Mouse (Mus musculus) limb, embryonic 12.5 days (tissue): ENCODE data around the gene Tasp1. TPM values are rescaled to one million over a fixed set of nuclear protein-coding genes. Genes with fewer than 3 reads are reported as not detected.
"Not testable (repeated sequence)": the region's sequence is repeated elsewhere in the genome, so short reads cannot be mapped to it uniquely, and the experiment has no call there.

Experiments used
- ATAC-seq: fragments of 200-750 bp; cut with Nextera tagmentation; 2 replicates; pipeline ENCODE4 v1.8.0; 2017; ENCODE audit warnings: low read depth, moderate TSS enrichment; ENCODE audit not compliant: insufficient number of reproducible peaks, insufficient read depth, low FRiP score, low TSS enrichment
- H3K27ac ChIP-seq: fragments of 300-500 bp; sonication (generic); 2 replicates; pipeline ENCODE4 v1.5.1; 2016; ENCODE audit warnings: mild to moderate bottlenecking, moderate library complexity
- H3K27me3 ChIP-seq: fragments of 300-500 bp; sonication (generic); 2 replicates; pipeline ENCODE4 v1.6.1; 2016; ENCODE audit warnings: mild to moderate bottlenecking, moderate library complexity
- H3K36me3 ChIP-seq: fragments of 300-500 bp; sonication (generic); 2 replicates; pipeline ENCODE4 v1.6.1; 2016; ENCODE audit warnings: mild to moderate bottlenecking, moderate library complexity
- H3K4me1 ChIP-seq: fragments of 300-500 bp; sonication (generic); replicated peaks from 2 replicates; pipeline ENCODE4 v1.6.1; 2016
- H3K4me2 ChIP-seq: fragments of 300-500 bp; sonication (generic); 2 replicates; pipeline ENCODE4 v1.6.1; 2016; ENCODE audit warnings: mild to moderate bottlenecking, moderate library complexity
- H3K4me3 ChIP-seq: fragments of 300-500 bp; sonication (generic); replicated peaks from 2 replicates; pipeline ENCODE4 v1.5.1; 2016; ENCODE audit warnings: mild to moderate bottlenecking
- H3K9ac ChIP-seq: fragments of 300-500 bp; sonication (generic); replicated peaks from 2 replicates; pipeline ENCODE4 v1.6.1; 2016; ENCODE audit warnings: mild to moderate bottlenecking, moderate library complexity
- H3K9me3 ChIP-seq: fragments of 300-500 bp; sonication (generic); 2 replicates; pipeline ENCODE4 v1.6.1; 2016; ENCODE audit warnings: mild to moderate bottlenecking, moderate library complexity
- WGBS: fragments of 180-500 bp; shearing (Covaris S2); methylation state at CpG from one replicate; pipeline ENCODE4 v1.1.7; 2016; 5-methylcytosine and 5-hydroxymethylcytosine counted together
- polyA plus RNA-seq: library from polyadenylated mRNA; unstranded; fragments of >200 nt; fragmentation: Nextera tagmentation; extraction: Ambion mirVana; gene quantifications from 2 replicates; pipeline ENCODE4 v1.2.1, GENCODE M21; 2016

Gene Tasp1
- polyA plus RNA-seq, 1 experiment from 2014 or later = 21.6 TPM

DNA sequence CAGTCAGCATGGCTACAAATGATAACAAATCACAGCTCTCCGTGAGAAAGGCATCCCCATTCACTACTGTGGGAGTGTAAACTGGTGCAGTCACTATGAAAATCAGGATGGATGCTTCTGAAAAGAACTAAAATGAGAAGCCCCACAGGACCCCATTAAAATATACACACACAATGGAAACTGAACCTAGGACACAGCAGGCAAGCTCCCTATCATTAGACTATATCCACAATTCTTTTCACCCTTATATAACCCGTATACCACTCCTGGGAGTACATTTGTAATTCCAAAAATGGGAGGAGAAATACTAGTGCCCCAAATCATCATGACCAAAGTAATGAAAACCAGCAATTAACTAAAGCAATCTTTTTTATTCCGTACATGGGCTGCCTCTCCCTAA is 190.7 kb downstream of the Tasp1 start:
- no peak for ATAC-seq
- H3K9ac ChIP-seq = no peak overlapping the region
- H3K4me3 ChIP-seq = no peak overlapping the region
- no peak overlapping the region for H3K4me2 ChIP-seq
- H3K9me3 ChIP-seq = no peaks in the 10 kb centered on the region
- no peaks in the 10 kb centered on the region for H3K27me3 ChIP-seq
- no peak overlapping the region for H3K27ac ChIP-seq
- peaks cover 24% of the 10 kb centered on the region for H3K4me1 ChIP-seq
- WGBS = 63% methylated on average over 3 of the region's 3 CpGs
- no peaks in the 10 kb centered on the region for H3K36me3 ChIP-seq

- Histone ChIP-seq H3K9ac (no peak overlapping the region), H3K9me3 (no peaks in the 10 kb centered on the region), H3K4me3 (no peak overlapping the region), H3K27me3 (no peaks in the 10 kb centered on the region), H3K4me1 (peaks cover 17% of the 10 kb centered on the region), H3K36me3 (no peaks in the 10 kb centered on the region), H3K27ac (no peak overlapping the region), H3K4me2 (no peak overlapping the region)
- no peak for ATAC-seq
- WGBS = 76% methylated on average over 3 of the region's 3 CpGs
These were observed 192.4 kb downstream of the Tasp1 start for GRCm38 (mm10) chr2:139874173-139874572.

GRCm38 (mm10) chr2:139873762-139874161 is 192.8 kb downstream of the Tasp1 start:
- ATAC-seq = no peak
- WGBS = 51% methylated on average over 2 of the region's 2 CpGs
- no peaks in the 10 kb centered on the region for H3K9me3 ChIP-seq

GRCm38 (mm10) chr2:139869071-139869470 is 197.5 kb downstream of the Tasp1 start:
- ATAC-seq, H3K4me3 ChIP-seq, H3K4me1 ChIP-seq, H3K9me3 ChIP-seq, H3K9ac ChIP-seq, H3K36me3 ChIP-seq, H3K27ac ChIP-seq, H3K4me2 ChIP-seq, H3K27me3 ChIP-seq: not testable (repeated sequence)
- WGBS = 97% methylated on average over 2 of the region's 2 CpGs

More at GRCm38 (mm10) chr2:139873762-139874161, 192.8 kb downstream of the Tasp1 start:
- Histone ChIP-seq H3K4me3 (no peak overlapping the region), H3K27me3 (no peaks in the 10 kb centered on the region), H3K4me1 (peaks cover 17% of the 10 kb centered on the region), H3K9ac (no peak overlapping the region), H3K4me2 (no peak overlapping the region), H3K27ac (no peak overlapping the region), H3K36me3 (no peaks in the 10 kb centered on the region)

DNA sequence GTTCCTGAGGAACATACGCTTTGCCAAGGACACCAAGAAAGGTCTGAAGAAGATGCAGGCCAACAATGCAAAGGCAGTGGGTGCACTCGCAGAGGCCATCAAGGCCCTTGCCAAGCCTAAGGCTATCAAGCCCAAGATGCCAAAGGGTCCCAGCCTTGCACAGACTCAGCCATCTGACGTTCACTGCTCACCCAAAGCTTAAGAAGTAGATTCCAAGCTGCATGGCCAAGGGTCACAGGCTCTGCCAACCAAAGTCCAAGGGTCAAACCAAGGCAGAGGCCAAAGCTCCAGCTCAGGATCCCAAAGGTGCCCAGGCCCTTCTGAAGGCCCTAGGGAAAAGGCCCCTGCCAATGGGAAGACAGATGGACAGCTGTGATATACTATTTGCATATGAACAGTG is 203.2 kb downstream of the Tasp1 start:
- not testable (repeated sequence) for H3K4me1 ChIP-seq, H3K36me3 ChIP-seq, H3K9me3 ChIP-seq, H3K27me3 ChIP-seq, H3K27ac ChIP-seq, H3K9ac ChIP-seq, H3K4me3 ChIP-seq, ATAC-seq, H3K4me2 ChIP-seq
- WGBS = 96% methylated on average over 3 of the region's 3 CpGs

DNA sequence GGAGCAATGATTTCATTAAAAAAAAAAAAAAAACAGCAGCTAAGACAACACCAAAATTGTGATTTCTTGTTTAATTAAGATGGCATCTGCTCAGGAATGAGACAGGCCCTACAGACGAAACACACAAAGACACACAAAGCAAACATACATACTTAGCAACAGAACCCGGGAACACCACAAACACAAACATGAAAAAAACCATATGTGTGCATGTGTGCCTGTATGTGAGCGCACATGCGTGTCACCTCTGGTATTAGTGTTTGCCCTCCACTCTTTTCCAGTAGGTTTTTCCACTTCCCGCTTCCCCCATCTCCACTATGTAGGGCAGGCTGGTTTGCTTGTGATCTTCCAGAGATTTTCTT is 206.5 kb downstream of the Tasp1 start:
- H3K4me1 ChIP-seq = no peaks in the 10 kb centered on the region
- no peak overlapping the region for H3K27ac ChIP-seq
- no peaks in the 10 kb centered on the region for H3K9me3 ChIP-seq
- no peak overlapping the region for H3K4me3 ChIP-seq
- no peak overlapping the region for H3K9ac ChIP-seq
- no peak overlapping the region for H3K4me2 ChIP-seq
- 90% methylated on average over 5 of the region's 5 CpGs for WGBS
- no peak for ATAC-seq
- no peaks in the 10 kb centered on the region for H3K36me3 ChIP-seq
- no peaks in the 10 kb centered on the region for H3K27me3 ChIP-seq

DNA sequence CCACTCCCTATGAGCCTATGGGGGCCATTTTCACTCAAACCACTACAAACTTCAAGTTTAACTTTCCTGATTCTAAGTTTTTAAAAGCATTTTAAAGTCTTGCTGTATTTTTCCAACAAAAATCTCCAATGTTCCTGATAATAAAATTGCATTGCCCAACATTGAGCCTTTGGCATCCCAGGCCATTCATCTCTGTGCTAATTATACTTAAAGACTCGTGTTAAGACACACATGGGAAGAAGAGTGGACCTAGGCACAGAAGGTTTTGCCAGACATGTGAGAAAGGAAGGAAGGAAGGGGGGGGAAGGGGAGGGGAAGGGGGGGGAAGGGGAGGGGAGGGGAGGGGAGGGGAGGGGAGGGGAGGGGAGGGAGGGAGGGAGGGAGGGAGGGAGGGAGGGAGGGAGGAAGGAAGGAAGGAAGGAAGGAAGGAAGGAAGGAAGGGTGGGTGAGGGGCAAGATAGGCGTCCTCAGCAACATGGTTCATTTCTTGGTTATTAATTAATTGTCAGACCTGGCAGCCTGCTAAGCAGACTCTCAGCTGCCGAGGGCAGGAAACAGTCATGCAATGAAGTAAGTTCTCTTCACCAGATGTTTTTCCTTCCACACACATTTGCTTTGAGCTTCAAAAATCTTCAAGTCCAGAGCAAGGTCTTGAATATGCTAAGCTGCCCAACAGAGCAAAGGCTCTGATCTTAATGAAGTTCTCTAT is 207.0 kb downstream of the Tasp1 start:
- Histone ChIP-seq H3K36me3 (no peaks in the 10 kb centered on the region), H3K4me1 (no peaks in the 10 kb centered on the region), H3K27ac (no peak overlapping the region), H3K4me3 (no peak overlapping the region), H3K9ac (no peak overlapping the region), H3K4me2 (no peak overlapping the region), H3K27me3 (no peaks in the 10 kb centered on the region), H3K9me3 (no peaks in the 10 kb centered on the region)
- no peak for ATAC-seq
- WGBS = 25% methylated on average over 3 of the region's 3 CpGs

DNA sequence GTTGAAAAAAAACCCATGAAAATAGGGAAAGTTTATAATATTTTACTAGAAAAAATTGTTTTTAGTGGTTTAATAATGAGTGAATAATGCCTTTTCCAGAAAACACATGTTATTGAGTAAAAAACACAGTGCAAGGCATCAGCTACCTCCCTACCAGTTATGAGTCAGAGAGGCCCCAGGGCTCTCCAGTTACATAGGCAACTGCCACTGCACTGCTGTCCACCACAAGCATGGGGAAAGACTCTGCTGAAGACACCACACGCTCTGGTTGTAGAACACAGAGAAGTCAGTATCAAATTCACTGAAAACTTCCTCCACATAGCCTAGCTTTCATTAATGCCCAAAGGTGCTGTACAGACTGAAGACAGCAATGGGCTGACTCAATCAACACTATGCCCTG is 217.0 kb downstream of the Tasp1 start:
- H3K36me3 ChIP-seq = no peaks in the 10 kb centered on the region
- no peak overlapping the region for H3K27ac ChIP-seq
- no peak overlapping the region for H3K4me2 ChIP-seq
- no peaks in the 10 kb centered on the region for H3K9me3 ChIP-seq
- no peak overlapping the region for H3K4me3 ChIP-seq
- H3K4me1 ChIP-seq = peaks cover 7% of the 10 kb centered on the region
- H3K27me3 ChIP-seq = no peaks in the 10 kb centered on the region
- peak; percentile 73; the same call in 1 of the 2 replicates for ATAC-seq
- H3K9ac ChIP-seq = no peak overlapping the region
- WGBS = 76% methylated on average over 1 of the region's 1 CpGs

- Histone ChIP-seq H3K9me3 (no peaks in the 10 kb centered on the region), H3K4me1 (peaks cover 10% of the 10 kb centered on the region), H3K4me2 (no peak overlapping the region), H3K27me3 (no peaks in the 10 kb centered on the region), H3K36me3 (no peaks in the 10 kb centered on the region), H3K4me3 (no peak overlapping the region), H3K9ac (no peak overlapping the region), H3K27ac (no peak overlapping the region)
- 56% methylated on average over 1 of the region's 1 CpGs for WGBS
- ATAC-seq = no peak
These were observed 225.2 kb downstream of the Tasp1 start for GRCm38 (mm10) chr2:139841359-139841758.

- no peak for ATAC-seq
- no peak overlapping the region for H3K4me3 ChIP-seq
- no peaks in the 10 kb centered on the region for H3K9me3 ChIP-seq
- 80% methylated on average over 5 of the region's 5 CpGs for WGBS
- H3K27me3 ChIP-seq = no peaks in the 10 kb centered on the region
- peaks cover 10% of the 10 kb centered on the region for H3K4me1 ChIP-seq
- H3K36me3 ChIP-seq = no peaks in the 10 kb centered on the region
- no peak overlapping the region for H3K9ac ChIP-seq
- no peak overlapping the region for H3K4me2 ChIP-seq
- H3K27ac ChIP-seq = peak overlapping the region; percentile 59; the same call in 1 of the 2 replicates
These were observed 225.7 kb downstream of the Tasp1 start for GRCm38 (mm10) chr2:139840941-139841340.

GRCm38 (mm10) chr2:139821589-139822378 is 244.8 kb downstream of the Tasp1 start:
- Histone ChIP-seq H3K4me2 (no peak overlapping the region), H3K4me3 (no peak overlapping the region), H3K9ac (no peak overlapping the region), H3K4me1 (peaks cover 10% of the 10 kb centered on the region), H3K9me3 (no peaks in the 10 kb centered on the region), H3K36me3 (no peaks in the 10 kb centered on the region), H3K27me3 (no peaks in the 10 kb centered on the region), H3K27ac (no peak overlapping the region)
- no peak for ATAC-seq
- 73% methylated on average over 8 of the region's 8 CpGs for WGBS
